Mouse (Mus musculus): ENCODE data around the gene Ppp1r35. TPM values are rescaled to one million over a fixed set of nuclear protein-coding genes. Genes with fewer than 3 reads are reported as not detected.

Gene Ppp1r35
- total RNA-seq, 2 experiments from 2014 or later = 24.2 to 27.3 TPM

GRCm38 (mm10) chr5:137781661-137782060 lies 3.0 kb downstream of the Ppp1r35 start:
- no peak for DNase-seq (ENCODE audit: low spot score in 2 of 2)

GRCm38 (mm10) chr5:137782776-137783522 lies 4.3 kb downstream of the Ppp1r35 start:
- DNase-seq (ENCODE audit: low spot score in 2 of 2) = no peak

- no peak for DNase-seq (ENCODE audit: low spot score in 2 of 2)
Measured at GRCm38 (mm10) chr5:137783901-137784540, 5.4 kb downstream of the Ppp1r35 start.

- DNase-seq (ENCODE audit: low spot score in 2 of 2) = no peak
Measured at GRCm38 (mm10) chr5:137784546-137784945, 5.9 kb downstream of the Ppp1r35 start.

- peak in 1 of 2 experiments; percentile 37 for DNase-seq (ENCODE audit: low spot score in 2 of 2)
Measured at GRCm38 (mm10) chr5:137785164-137786031, 6.7 kb downstream of the Ppp1r35 start.

- DNase-seq (ENCODE audit: low spot score in 2 of 2) = peak; percentile 99
Measured at GRCm38 (mm10) chr5:137786109-137786942, 7.7 kb downstream of the Ppp1r35 start.

GRCm38 (mm10) chr5:137787151-137787928 lies 8.7 kb downstream of the Ppp1r35 start, which contains the start of the genes Mepce and Zcwpw1:
Mepce (minus strand) TSS chr5:137787655.
Zcwpw1 (plus strand) TSS chr5:137787798.
- peak; percentile 97 for DNase-seq (ENCODE audit: low spot score in 2 of 2)

GRCm38 (mm10) chr5:137788171-137788570 lies 9.5 kb downstream of the Ppp1r35 start:
- DNase-seq (ENCODE audit: low spot score in 2 of 2) = no peak

- DNase-seq (ENCODE audit: low spot score in 2 of 2) = no peak
Measured at GRCm38 (mm10) chr5:137788946-137789531, 10.4 kb downstream of the Ppp1r35 start.

- DNase-seq (ENCODE audit: low spot score in 2 of 2) = no peak
Measured at GRCm38 (mm10) chr5:137791553-137791952, 12.9 kb downstream of the Ppp1r35 start.

GRCm38 (mm10) chr5:137796606-137797005 lies 18.0 kb downstream of the Ppp1r35 start:
- DNase-seq (ENCODE audit: low spot score in 2 of 2) = no peak

GRCm38 (mm10) chr5:137800917-137801316 lies 22.3 kb downstream of the Ppp1r35 start:
- no peak for DNase-seq (ENCODE audit: low spot score in 2 of 2)

- no peak for DNase-seq (ENCODE audit: low spot score in 2 of 2)
Measured at GRCm38 (mm10) chr5:137806158-137806557, 27.5 kb downstream of the Ppp1r35 start.

- no peak for DNase-seq (ENCODE audit: low spot score in 2 of 2)
Measured at GRCm38 (mm10) chr5:137808316-137808715, 29.7 kb downstream of the Ppp1r35 start.

- DNase-seq (ENCODE audit: low spot score in 2 of 2) = no peak
Measured at GRCm38 (mm10) chr5:137817466-137818222, 39.0 kb downstream of the Ppp1r35 start.

GRCm38 (mm10) chr5:137822126-137822525 lies 43.5 kb downstream of the Ppp1r35 start:
- no peak for DNase-seq (ENCODE audit: low spot score in 2 of 2)

- no peak for DNase-seq (ENCODE audit: low spot score in 2 of 2)
Measured at GRCm38 (mm10) chr5:137822602-137823001, 44.0 kb downstream of the Ppp1r35 start.

GRCm38 (mm10) chr5:137823455-137824045 lies 44.9 kb downstream of the Ppp1r35 start:
- DNase-seq (ENCODE audit: low spot score in 2 of 2) = no peak
